Mouse (Mus musculus) left cerebral cortex, postnatal 14 days (tissue): Measurements from ENCODE around the gene Enox1. TPM values are rescaled to one million over a fixed set of nuclear protein-coding genes. Genes with fewer than 3 reads are reported as not detected.
"Not testable (repeated sequence)": the region's sequence is repeated elsewhere in the genome, so short reads cannot be mapped to it uniquely, and the experiment has no call there.

Experiments
- DNase-seq, 2 experiments: peaks; one replicate each; pipeline ENCODE4 v3.0.0; 2021 to 2022; ENCODE audit warnings: low spot score in 2 of 2, mixed read lengths in 1 of 2
- intact Hi-C: fragments of 180-260 bp; cut with DNase I; formaldehyde crosslinking; loops from one replicate; pipeline ENCODE4 v1.15.1; 2025
- total RNA-seq, 2 experiments: library from RNA; stranded (reverse); gene quantifications; 2 replicates each; pipeline ENCODE4 v1.2.3; 2021

Enox1 gene
- total RNA-seq, 2 experiments from 2014 or later = 50.6 to 51.7 TPM

DNA sequence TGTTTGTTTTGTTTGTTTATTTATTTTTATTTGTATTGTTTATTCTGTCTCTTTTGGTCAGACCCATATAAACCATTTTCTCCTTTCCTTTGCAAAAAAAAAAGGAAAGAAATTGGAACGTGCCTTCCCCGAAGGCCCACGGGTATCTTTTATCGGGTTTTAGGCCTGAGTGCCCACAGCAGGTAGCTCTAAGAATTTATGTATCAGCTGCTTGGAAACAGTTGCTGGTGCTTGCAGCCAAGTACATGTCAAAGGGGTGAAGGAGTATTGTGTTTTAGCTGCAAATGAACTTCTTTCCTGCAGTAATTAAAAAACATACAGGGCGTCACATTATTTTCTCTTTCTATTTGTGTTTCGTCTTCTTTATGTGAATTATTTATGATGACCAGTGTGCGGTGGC lies 377.6 kb downstream of the Enox1 start:
- intact Hi-C loops = no loop called here
- no peak for DNase-seq

DNA sequence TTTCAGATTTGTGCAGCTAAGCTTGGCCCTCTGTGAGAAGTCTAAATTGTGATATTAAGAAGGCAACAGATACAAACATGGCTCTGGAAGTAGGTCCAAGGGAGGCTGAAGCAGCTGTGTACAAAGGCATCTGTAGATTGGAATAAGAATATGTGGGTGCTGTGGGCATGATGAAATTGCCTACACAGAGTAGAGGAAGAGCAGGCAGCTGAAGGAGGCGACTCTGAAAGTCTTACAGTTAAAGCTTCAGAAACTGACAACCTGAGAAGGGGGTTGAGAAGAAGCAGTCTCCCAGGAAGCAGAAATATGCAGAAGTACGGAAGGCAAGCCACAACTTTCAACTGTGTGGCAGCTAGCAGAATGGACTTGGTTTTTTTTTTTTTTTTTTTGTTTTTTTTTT lies 380.0 kb downstream of the Enox1 start:
- no peak for DNase-seq
- intact Hi-C loops = no loop called here

DNA sequence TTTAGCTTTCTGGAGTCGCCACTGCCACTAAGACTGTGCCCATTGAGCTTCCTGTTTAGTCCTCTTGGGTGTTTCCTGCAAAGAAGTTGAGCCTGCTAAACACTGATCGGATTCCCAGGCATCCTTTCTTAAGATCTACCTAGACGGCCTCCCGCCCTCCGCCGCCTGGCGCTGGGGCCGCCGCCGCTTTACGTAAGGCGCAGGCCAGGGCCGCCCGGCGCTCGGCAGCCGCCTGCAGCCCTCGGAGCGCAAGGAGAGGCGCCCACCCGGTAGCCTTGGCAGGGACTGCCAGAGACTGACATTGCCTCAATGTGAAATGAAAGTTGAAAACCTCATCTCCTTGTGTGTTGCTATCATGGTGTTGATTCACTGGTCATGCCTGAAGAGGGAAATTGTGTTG lies 383.0 kb downstream of the Enox1 start:
- intact Hi-C loops, DNase-seq: not testable (repeated sequence)

DNA sequence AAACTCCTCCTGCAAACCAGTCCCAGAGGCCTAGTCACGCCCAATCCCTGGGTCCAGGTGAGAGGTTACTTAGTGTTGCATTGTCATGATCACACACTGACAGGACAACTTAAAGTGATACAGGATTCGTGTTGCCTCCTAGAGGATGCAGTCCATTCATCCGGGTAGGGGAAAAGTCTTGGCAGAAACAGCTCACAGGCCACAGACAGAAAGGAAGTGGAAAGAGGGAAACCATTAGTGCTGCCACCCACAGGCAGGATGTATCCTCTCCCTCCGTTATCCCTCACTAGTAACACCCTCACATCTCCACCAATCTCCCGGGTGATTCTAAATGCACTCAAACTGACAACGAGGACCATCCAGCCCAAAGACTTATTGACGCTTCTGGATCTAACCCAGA lies 385.4 kb downstream of the Enox1 start:
- intact Hi-C loops = no loop called here
- DNase-seq = peak in 1 of 2 experiments; percentile 15

DNA sequence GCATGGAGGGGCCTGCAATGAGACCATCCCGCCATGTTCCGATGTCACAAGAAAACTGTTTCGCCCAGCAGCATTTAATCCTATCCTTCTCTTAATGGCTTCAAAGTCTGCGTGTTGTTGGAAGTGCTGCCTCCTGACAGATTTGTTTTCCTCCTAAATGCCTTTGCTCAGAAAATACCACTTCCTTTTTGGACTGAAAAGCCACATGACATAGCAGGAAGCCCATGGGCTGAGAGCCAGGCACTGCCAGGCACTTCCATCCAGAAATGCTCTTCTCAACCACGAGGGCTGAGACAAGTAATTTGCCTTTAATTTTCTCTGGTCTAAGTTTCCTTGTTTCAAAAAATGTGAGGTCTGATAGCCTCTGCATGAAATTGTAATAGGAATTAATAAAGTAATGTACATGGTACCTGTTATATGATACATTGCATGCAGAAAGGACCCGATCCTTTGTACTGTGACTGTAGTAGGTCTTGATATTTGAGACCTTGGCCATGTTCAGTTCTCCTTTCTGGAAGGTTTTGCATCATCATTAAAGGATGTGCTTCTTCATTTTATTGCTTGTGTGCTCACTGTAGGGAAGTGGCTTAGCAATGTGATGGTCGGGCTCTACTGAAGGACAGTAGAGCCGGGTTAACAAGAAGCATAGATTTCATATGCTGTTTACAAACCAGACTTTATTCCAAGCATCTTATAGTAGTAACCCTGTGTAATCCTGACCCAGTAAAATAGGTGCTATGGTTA lies 390.1 kb downstream of the Enox1 start:
- no peak for DNase-seq
- intact Hi-C loops = no loop called here

DNA sequence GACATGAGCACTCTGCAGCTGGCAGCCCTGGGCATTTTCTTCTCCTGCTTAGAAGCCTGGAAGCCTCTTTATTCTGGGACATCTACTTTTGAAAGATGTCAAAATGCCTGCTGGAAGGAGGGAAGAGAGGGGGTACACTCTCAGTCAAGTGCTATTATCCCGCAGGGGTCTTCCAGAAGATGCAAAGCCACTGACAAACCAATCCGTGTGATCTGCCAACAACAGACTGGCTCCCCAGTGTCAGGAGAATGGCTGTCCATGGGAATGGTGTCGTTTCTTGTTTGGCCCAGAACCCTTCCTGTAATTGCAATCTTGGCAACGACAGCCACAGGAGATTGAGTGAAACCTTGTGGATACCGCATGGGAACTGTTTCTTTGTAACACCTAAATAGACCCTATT lies 390.8 kb downstream of the Enox1 start:
- no peak for DNase-seq

DNA sequence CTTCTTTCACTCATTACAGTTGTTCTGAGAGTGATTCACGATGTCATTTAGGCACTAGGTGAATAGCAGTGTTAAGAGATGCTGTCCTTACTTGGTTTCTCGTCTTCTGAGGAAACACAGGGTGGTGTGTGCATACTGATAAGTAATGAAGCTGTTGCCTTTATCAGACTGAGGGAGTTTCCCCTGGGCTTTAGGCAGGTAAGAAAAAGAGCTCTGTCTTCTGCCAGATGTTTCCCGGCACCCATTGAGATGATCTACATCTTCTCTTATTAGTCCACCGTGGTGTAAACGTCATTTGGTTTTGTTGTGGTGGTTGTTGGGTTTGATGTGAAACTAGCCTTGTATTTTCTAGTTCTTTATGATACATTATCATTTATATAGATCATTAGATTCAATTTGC lies 392.4 kb downstream of the Enox1 start:
- DNase-seq = no peak

More for the DNA sequence above, 390.8 kb downstream of the Enox1 start:
- intact Hi-C loops = no loop called here

DNA sequence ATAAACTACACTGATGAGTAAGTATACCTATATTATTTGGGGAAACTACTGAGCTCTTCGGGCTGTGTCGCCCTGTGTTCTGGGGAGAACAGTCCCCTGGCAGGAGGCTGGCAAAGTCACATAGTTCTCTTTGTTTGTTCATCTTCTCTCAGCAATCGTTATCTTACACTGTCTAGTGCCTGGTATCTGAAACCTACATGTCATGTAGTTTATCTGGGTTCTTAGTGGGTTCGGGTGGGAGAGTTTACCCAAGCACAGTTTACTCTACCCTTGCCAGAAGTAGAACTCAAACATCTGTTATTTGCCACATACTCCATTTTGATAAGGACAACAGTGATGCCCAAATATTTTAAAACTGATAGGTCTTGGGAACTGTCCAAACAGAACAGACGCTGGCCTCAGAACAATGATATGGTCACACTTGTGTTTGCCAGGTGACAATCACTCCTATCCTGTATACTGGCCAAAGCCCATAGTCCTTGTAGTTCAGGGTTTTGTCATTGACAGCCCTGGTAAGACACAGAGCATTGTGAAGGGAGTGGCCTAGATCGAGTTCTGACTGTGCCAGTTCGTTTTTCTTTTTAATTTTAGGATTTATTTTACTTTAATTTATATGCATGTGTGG lies 401.0 kb downstream of the Enox1 start:
- DNase-seq = no peak
- intact Hi-C loops = no loop called here

More for the DNA sequence above, 392.4 kb downstream of the Enox1 start:
- intact Hi-C loops = no loop called here

DNA sequence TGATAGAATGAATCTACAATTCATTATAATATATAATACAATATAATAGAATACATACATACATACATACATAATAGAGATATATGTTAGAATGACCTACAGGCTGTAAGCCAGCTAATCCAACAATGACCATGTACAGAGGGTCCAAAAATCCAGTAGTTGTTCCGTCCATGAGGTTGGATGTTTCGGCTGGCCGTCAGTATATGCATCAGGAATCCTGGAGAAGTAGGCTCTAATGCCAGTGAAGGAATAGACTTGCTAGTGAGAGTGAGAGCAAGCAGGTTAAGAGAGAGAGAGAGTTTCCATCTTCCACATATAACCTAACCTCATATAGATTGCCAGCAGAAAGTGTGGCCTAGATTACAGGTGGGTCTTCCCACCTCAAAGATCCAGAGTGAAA lies 402.3 kb downstream of the Enox1 start:
- intact Hi-C loops = no loop called here
- DNase-seq = no peak

DNA sequence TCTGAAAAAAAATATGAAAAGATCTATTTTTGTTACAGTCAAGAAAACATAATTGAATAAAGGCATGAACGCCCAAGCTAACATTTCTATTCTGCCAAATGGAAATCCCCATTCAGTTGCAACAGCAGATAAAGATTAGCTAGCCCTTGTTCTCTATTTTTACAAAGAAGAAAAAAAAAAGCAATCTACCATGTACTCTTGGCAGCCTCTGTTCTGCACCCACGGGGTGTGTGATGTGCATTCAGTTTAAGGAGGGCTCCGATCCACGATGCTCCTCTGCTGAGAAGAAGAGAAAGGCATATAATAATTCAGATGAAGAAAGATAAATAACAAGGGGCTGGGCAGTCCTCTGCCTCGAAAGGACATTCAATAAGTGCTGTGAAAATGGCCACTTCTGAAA lies 403.2 kb downstream of the Enox1 start:
- intact Hi-C loops = no loop called here

DNA sequence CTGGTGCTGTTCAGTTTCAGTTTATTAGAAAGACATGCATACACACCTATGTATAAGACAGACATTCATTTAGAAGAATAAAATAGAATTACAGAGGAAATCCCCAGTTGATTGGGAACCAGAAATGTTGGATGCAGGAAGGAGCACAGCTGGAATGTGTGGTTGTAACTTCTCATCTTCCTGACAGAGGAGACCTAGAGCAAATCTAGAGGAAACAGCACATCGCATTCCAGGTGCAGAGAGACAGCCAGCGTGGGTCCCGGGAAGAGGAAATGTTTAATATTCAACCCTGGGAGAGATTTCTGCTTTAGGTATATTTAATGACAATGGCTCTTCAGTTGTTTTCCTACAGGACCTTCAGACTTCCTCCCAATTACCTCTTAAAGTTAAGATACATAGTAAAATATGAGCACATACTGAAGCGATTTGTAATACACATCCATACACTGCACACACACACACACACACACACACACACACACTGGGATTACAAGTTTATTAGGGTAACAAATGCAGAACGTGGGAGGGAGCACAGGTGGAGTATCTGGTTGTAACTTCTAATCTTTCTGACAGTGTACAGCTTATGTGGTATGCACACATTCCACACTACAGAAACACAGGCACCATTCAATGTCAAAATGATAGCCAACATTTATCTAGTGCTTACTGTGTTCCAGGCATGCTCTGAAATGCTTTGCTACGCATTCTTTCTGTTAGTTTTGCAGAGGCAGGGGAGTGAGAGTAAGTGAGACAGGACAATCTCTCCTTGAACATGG lies 405.4 kb downstream of the Enox1 start:
- intact Hi-C loops = no loop called here
- no peak for DNase-seq

More for the DNA sequence above, 403.2 kb downstream of the Enox1 start:
- no peak for DNase-seq

DNA sequence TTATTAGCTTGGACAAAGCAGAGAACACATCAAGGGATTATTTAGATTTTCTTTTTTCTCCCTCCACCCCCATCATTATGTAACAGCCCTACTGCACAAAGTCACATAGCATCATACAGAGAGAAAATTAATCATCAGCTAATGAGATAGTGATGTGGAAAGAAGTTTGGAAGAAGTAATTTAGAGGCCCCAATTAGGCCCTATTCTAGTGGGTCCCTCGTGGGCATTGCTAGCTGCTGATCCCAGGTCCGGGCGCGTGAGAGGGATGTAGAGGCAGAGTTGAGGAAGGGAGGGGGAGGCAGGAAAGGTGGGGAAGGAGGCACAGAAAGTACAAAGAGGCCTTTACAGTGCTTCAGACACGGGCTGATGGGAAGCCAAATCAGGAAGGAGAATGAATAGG lies 407.4 kb downstream of the Enox1 start:
- intact Hi-C loops = no loop called here

DNA sequence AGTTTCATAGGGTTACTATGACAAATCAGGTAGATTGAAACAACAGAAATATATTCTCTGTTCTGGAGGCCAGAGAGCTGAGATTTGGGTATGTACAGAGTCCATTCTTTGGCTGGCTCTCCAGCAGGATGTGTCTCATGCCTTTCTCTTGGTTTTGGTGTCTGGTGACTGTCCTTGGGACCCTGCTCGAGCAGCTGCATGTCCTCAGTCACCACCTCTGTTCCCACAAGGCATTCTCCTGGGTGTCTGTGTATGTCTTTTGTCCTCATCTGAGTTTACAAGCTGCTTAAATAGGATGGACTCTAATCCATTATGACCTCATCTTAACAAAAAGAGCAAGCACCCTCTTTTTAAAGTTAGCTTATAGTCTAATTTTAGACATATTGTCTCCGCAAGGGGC lies 410.6 kb downstream of the Enox1 start:
- intact Hi-C loops = no loop called here
- DNase-seq = no peak

More for the DNA sequence above, 407.4 kb downstream of the Enox1 start:
- DNase-seq = no peak

DNA sequence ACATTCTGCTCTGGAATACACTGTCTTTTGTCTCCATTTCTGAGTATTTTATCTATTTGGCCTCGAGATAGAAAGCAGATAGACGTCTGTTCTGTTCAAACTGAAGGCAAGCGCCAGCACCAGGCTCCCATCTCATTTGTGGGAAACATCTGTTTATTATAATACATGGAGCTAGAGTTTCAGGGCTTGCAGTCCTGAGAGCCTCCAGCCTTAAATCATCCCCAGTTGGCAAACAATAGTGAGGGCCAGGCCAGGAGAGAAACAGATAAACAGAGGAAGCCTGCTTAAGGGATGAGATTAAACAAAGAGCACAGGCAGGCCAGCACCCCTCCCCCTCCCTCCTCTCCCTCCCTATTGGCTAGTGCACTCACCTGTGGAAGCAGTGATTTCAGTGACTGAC lies 417.9 kb downstream of the Enox1 start:
- DNase-seq = no peak
- intact Hi-C loops = no loop called here

DNA sequence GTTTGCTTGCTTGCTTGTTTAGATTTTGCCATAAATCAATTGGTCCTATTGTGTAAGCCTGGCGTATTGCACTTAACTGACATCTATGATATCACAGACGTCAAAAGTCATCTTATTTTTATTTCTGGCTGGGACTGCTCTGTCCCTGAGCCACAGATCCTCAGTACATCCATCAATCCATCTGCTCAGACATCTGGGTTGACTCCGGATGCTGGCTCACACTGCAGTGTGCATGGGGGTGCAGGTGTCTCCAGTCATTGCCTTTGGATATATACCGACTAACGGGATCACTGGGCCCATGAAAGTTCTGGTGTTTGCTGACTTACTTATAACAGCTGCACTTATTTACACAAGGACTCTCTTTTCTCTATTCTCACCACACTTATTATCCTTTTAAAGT lies 419.8 kb downstream of the Enox1 start:
- no peak for DNase-seq
- intact Hi-C loops = loop anchor here (5.0 kb wide), 1 partner anchor 419 kb away; the partner anchor contains the start of gene Enox1

DNA sequence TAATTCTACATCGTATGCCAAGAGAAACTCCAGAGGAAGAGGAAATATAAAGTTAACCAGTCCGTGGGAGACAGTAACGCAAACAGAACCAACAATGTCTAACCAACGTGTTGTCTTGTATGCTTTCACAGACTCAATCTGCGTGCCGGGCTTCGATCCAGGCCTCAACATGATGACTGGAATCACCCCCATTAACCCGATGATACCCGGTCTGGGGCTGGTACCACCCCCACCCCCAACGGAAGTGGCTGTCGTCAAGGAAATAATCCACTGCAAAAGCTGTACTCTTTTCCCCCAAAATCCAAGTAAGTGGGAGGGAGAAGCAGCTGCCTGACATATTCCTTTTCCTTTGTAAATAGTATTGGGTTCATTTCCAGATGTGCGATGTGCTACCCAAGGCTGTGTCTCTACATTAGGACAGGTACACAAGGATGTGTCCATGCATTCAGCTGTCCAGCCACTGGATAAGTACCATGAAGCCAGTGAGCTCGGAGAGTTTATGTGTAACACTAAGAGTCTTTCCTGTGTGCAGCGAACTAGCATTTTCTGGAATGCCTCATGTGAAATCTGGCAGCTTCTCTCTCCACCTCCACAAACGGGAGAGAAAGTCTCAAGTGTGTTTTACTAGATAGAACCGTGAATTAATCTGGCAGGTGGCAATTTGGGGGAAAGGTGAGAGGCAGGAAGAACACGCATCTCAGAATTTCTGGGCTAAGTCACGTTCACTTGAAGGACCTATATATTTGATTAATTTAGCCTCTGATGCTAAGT lies 421.1 kb downstream of the Enox1 start:
- intact Hi-C loops = loop anchor here (5.0 kb wide), 1 partner anchor 420 kb away; the partner anchor contains the start of gene Enox1
- DNase-seq = no peak

DNA sequence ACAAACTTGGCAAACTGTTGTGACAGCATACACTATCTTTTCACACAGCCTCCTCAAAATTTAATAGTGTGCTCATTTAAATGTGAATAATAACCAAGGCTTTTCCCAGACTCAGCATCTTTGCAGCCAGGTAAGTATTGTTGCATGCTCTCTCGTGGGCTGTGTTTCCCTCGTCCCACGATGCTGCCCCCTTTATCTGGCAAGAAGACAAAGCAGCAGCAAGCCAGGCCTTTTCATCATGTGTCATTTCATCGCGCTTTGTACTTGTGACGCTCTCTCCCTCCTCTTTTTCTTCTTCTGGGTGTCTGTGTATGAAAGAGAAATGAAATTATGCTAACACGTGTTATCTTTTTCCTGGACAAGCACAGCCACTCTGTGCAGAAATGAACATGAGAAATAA lies 421.8 kb downstream of the Enox1 start:
- intact Hi-C loops = loop anchor here (5.0 kb wide), 1 partner anchor 421 kb away; the partner anchor contains the start of gene Enox1

DNA sequence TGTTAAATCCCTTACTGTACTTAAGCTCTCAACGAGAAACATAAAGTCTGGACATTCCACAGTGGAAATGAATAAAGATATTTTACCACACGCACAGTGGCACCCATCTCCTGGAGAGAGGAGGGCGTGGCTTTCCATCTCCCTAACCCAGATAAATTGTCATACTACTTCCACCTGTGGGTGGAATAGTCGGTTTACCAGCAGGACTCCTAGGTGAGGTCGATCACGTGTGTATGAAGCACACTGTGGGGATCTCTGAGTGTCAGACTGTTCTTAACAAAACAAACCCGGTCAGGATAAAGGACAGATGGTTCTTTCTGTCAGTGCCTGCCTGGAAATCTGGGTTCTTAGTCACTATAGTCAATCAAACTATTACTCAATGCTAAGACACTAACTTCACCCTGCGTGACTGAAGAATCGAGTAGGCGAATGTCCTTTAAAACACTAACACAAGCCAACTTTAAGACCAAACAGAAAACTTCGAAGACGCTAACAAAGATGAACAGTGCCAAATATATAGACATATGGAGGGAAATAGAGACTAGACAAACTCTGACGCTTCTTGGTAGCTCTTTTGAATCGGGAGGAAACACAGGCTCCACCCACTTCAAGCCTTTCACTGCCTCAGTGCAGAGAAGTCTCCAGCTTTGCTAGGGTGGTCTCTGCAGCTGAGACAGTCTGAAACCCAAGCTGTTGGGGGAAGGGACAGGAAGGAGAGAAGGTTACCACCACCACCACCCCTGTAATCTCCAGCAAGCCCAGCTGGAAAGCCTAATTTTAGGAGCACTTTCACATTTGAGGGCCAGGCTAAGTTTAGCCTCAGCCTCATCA lies 423.8 kb downstream of the Enox1 start:
- intact Hi-C loops = no loop called here
- DNase-seq = no peak

More for the DNA sequence above, 421.8 kb downstream of the Enox1 start:
- DNase-seq = no peak

DNA sequence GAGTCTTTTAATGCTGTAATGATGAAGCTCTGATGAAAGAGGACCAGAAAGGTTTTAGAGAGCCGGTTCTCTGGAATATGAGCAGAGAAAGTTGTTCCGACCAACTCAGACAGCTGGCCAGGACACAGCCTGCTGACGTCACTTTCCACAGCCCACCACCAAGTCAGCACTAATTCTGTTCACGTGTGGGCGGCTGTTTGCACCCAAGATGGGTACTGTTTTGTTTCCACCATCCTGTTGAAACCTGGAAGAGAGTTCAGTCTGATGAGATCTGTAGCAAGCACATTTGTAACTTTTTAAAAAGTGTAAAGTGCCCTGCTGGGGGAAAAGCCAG lies 424.3 kb downstream of the Enox1 start:
- intact Hi-C loops = no loop called here

More for the DNA sequence above, 424.3 kb downstream of the Enox1 start:
- peak; percentile 71 to 77 for DNase-seq
